Mouse (Mus musculus): ENCODE measurements around the gene Sec22a.

- TF ChIP-seq CTCF (IDR thresholded peaks at IDR 0.05; ENCODE audit: borderline replicate concordance, extremely low read depth, insufficient read depth, insufficient read length) (no peak), POLR2A (IDR thresholded peaks at IDR 0.05; ENCODE audit: borderline replicate concordance, extremely low read depth, insufficient read depth, insufficient read length, poor library complexity, severe bottlenecking) (no peak)
These were observed 61.1 kb downstream of the Sec22a start for GRCm38 (mm10) chr16:35302441-35303280.
